Mouse (Mus musculus) midbrain, embryonic 16.5 days (tissue): Measurements from ENCODE around the gene Zfp593. TPM values are rescaled to one million over a fixed set of nuclear protein-coding genes. Genes with fewer than 3 reads are reported as not detected.

Experiments
- ATAC-seq: fragments of 200-750 bp; cut with Nextera tagmentation; 2 replicates; pipeline ENCODE4 v1.8.0; 2017; ENCODE audit warnings: moderate TSS enrichment
- H3K27ac ChIP-seq: fragments of 300-500 bp; sonication (generic); 2 replicates; pipeline ENCODE4 v1.5.1; 2014; ENCODE audit warnings: mild to moderate bottlenecking, low read length, mixed read lengths
- H3K27me3 ChIP-seq: fragments of 300-500 bp; sonication (generic); 2 replicates; pipeline ENCODE4 v1.6.1; 2014; ENCODE audit warnings: low read depth, low read length, mixed read lengths; ENCODE audit not compliant: control insufficient read depth, insufficient read depth
- H3K36me3 ChIP-seq: fragments of 300-500 bp; sonication (generic); 2 replicates; pipeline ENCODE4 v1.6.1; 2014; ENCODE audit warnings: mild to moderate bottlenecking, low read length, moderate library complexity, mixed read lengths; ENCODE audit not compliant: control insufficient read depth, insufficient read depth
- H3K4me1 ChIP-seq: fragments of 300-500 bp; sonication (generic); 2 replicates; pipeline ENCODE4 v1.6.1; 2014; ENCODE audit warnings: mild to moderate bottlenecking, low read length, mixed read lengths; ENCODE audit not compliant: control insufficient read depth, insufficient read depth
- H3K4me2 ChIP-seq: fragments of 300-500 bp; sonication (generic); 2 replicates; pipeline ENCODE4 v1.6.1; 2014; ENCODE audit warnings: mild to moderate bottlenecking, low read length, mixed read lengths
- H3K4me3 ChIP-seq: fragments of 300-500 bp; sonication (generic); 2 replicates; pipeline ENCODE4 v1.5.1; 2014; ENCODE audit warnings: low read depth, mild to moderate bottlenecking, low read length, moderate library complexity, mixed read lengths
- H3K9ac ChIP-seq: fragments of 300-500 bp; sonication (generic); 2 replicates; pipeline ENCODE4 v1.6.1; 2014; ENCODE audit warnings: low read depth, low read length, mixed read lengths
- H3K9me3 ChIP-seq: fragments of 300-500 bp; sonication (generic); replicated peaks from 2 replicates; pipeline ENCODE4 v1.6.1; 2014; ENCODE audit warnings: mild to moderate bottlenecking, low read length, mixed read lengths; ENCODE audit not compliant: control insufficient read depth, poor library complexity, severe bottlenecking
- WGBS: fragments of 180-500 bp; shearing (Covaris S2); extraction: QIAGEN DNeasy Blood & Tissue Kit; methylation state at CpG from one replicate; pipeline ENCODE4 v1.1.7; 2014; 5-methylcytosine and 5-hydroxymethylcytosine counted together
- polyA plus RNA-seq: library from polyadenylated mRNA; unstranded; fragments of >200 nt; fragmentation: Nextera tagmentation; extraction: Ambion mirVana; gene quantifications from 2 replicates; pipeline ENCODE4 v1.2.1, GENCODE M21; 2015

The Zfp593 gene
- polyA plus RNA-seq, 1 experiment from 2014 or later: 13.4 TPM

DNA sequence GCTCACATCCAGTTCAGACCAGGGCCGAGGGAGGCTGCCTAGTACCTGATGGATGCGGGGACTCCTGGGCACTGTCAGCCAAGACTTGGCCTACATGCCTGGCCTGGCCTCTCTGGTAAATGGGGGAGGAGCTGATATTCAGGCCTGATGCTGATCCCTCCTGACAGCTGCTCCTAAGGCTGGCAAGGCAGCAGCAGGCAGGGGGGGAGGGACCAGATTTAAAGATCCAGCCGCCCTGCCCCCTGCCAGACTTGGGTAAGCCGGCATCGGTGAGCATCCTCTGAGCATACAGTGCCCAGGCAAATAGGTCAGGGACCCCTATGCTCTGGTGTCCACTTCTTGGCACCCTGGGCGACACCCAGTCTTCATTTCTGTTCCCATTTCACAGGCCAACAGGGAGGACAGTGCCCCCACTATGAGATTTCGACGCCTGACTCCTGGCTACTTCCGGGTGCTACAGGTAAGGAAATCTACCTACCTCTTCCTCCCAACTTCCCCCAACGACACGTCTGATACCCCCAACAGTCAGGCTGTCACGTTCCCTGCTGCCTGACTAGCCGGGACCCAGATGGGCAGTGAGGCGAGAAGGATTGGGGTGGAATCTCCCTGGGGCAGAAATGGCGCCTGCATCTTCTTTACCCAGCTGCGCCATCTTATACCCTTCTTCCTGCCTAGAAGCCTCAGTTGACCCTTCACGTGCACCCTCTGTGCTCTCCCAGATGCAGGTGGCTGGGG, 1.7 kb downstream of the Zfp593 start, which contains the start of gene E130218I03Rik:
Gene E130218I03Rik, plus strand, starts transcription at position 147 of the 735 bp plus-strand sequence.
- Histone ChIP-seq H3K27ac (no peak within 1 kb of the TSS), H3K4me2 (peak within 1 kb of the TSS; percentile 85), H3K9ac (no peak within 1 kb of the TSS), H3K9me3 (no peaks in the 10 kb centered on the region), H3K4me1 (peaks cover 14% of the 10 kb centered on the region), H3K4me3 (peak within 1 kb of the TSS; percentile 67), H3K27me3 (peaks cover 16% of the 10 kb centered on the region), H3K36me3 (no peaks in the 10 kb centered on the region)
- ATAC-seq: no peak
- WGBS: 92% methylated on average over 17 of the region's 17 CpGs

DNA sequence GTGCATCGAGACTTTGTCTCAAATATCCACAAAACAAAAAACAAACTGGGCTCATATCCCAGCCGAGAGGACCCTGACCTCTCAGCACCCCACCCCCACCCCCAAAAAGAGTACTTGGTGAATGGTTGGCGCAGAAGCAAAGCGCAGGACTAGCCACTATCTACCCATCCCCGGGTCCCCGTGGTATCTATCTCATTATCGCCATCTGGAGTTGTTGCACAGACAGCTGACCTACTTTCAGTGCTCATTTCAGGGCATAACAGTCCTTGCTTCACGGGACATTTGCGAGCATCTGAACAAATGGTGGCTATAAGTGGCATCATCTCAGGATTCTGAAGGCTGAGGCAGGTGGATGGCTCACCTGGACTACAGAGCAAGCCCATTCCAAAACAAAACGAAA, 6.7 kb downstream of the Zfp593 start:
- Histone ChIP-seq H3K4me1 (no peaks in the 10 kb centered on the region), H3K9ac (no peak overlapping the region), H3K4me2 (peak overlapping the region; percentile 5; the same call in 1 of the 2 replicates), H3K9me3 (no peaks in the 10 kb centered on the region), H3K27me3 (peaks cover 11% of the 10 kb centered on the region; the same call in 1 of the 2 replicates), H3K27ac (no peak overlapping the region), H3K36me3 (no peaks in the 10 kb centered on the region), H3K4me3 (no peak overlapping the region)
- ATAC-seq: no peak
- 15% methylated on average over 10 of the region's 10 CpGs for WGBS

DNA sequence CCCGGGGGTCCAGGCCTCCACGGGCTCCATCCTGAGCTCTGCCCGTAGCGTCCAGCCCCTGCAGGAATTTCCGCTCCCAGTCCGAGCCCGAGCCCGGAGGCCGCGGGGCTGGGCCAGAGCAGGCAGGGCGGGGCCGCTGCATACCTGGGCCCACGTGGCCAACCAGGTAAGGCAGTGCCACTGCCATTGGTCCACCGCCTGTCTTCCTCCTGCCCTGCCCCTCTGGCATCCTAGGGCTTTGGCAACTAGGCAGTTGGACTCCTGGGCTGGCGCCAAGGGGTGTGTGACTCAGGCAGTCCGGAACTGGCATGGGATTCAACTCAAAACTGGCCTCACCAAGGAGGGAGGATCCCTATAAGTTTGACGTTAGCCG, 7.1 kb downstream of the Zfp593 start, which contains the start of gene Cnksr1:
Gene Cnksr1, minus strand, starts transcription at position 121 of the 373 bp plus-strand sequence.
- no peak for ATAC-seq
- Histone ChIP-seq H3K36me3 (no peaks in the 10 kb centered on the region), H3K9me3 (no peaks in the 10 kb centered on the region), H3K27me3 (peaks cover 11% of the 10 kb centered on the region; the same call in 1 of the 2 replicates), H3K27ac (no peak within 1 kb of the TSS), H3K4me1 (no peaks in the 10 kb centered on the region), H3K9ac (no peak within 1 kb of the TSS), H3K4me3 (no peak within 1 kb of the TSS), H3K4me2 (peak within 1 kb of the TSS; percentile 5; the same call in 1 of the 2 replicates)
- WGBS: 3% methylated on average over 18 of the region's 18 CpGs

DNA sequence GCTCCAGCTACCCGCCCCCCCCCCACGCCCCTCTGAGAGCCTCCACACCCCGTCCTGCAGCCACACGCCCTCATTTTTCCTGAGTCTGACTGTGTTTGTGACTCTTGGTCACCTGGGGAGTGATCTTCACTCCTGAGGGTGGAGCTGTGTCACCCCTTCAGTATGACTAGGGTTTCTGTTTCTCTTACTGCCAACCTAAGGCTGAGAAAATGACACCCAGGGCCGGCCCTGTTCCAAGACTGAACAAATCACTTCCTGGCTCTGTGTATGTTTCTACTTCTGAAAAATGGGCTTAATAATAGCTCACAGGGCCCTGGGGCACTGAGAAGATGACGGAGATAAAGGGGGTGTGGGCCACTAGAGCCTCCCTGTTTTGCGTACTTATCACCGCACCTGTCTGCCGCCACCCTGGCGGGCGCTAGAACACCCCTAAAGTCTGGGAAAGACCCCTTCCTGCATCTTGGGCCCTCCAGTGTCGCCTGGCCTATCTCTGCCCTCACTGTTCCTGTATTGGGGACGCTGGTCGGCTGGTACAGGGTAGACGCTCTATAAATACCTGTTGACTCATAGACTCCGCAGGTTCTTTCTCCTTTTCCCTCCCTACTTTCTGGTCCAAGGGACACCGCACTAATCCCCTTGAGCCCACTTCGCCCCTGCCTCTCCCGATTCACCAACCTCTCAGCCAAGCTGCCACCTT, 7.7 kb downstream of the Zfp593 start:
- H3K9ac ChIP-seq: no peak overlapping the region
- H3K36me3 ChIP-seq: no peaks in the 10 kb centered on the region
- H3K9me3 ChIP-seq: no peaks in the 10 kb centered on the region
- no peaks in the 10 kb centered on the region for H3K4me1 ChIP-seq
- no peak overlapping the region for H3K27ac ChIP-seq
- H3K4me2 ChIP-seq: peak overlapping the region; percentile 5; the same call in 1 of the 2 replicates
- WGBS: 27% methylated on average over 19 of the region's 19 CpGs
- no peak overlapping the region for H3K4me3 ChIP-seq
- peaks cover 11% of the 10 kb centered on the region; the same call in 1 of the 2 replicates for H3K27me3 ChIP-seq
- no peak for ATAC-seq

DNA sequence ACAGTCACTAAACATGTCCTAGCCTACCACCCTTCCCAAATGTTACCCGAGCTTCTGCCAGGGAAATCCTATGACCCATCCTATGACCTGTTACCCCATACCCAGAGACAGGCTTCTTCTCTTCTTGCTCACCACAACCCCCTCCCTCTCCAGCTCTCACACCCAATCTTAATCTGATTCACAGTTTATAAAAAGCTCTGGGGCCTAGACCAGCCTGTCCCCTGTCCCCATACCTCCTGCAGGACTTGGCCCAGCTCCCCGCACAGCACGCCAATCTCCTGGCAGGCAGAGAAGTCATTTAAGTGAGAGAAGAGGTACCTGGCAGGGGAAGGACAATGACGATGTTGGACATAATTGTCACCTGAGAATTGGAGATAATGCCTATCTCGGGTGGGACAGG, 10.5 kb downstream of the Zfp593 start:
- no peak overlapping the region for H3K4me2 ChIP-seq
- no peak overlapping the region for H3K4me3 ChIP-seq
- H3K27ac ChIP-seq: no peak overlapping the region
- peaks cover 11% of the 10 kb centered on the region; the same call in 1 of the 2 replicates for H3K27me3 ChIP-seq
- H3K9ac ChIP-seq: no peak overlapping the region
- WGBS: 85% methylated on average over 5 of the region's 5 CpGs
- ATAC-seq: no peak
- no peaks in the 10 kb centered on the region for H3K36me3 ChIP-seq
- H3K4me1 ChIP-seq: no peaks in the 10 kb centered on the region
- no peaks in the 10 kb centered on the region for H3K9me3 ChIP-seq

DNA sequence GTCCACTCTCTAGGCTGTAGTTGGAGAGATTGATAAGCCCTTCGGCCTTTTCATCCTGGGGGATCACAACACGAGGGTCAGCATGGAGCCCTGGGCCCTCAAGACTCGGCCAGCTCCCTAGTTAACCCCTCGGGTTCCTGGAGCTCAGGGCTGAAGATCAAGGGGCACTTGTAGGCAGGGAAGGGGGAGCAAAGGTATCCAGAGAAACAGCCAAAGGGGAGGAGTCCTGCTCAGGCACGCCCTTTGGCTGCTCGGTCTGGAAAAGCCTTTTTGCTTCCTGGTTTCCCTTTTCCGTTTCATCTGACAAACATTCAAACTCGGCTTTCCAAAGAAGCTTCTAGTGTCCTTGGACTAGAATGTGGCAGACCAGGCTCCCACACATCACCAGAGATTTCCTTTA, 15.0 kb downstream of the Zfp593 start:
- no peak for ATAC-seq
- Histone ChIP-seq H3K4me3 (no peak overlapping the region), H3K9me3 (no peaks in the 10 kb centered on the region), H3K4me1 (no peaks in the 10 kb centered on the region), H3K4me2 (no peak overlapping the region), H3K27me3 (no peaks in the 10 kb centered on the region), H3K27ac (no peak overlapping the region), H3K9ac (no peak overlapping the region), H3K36me3 (no peaks in the 10 kb centered on the region)
- 36% methylated on average over 8 of the region's 8 CpGs for WGBS

DNA sequence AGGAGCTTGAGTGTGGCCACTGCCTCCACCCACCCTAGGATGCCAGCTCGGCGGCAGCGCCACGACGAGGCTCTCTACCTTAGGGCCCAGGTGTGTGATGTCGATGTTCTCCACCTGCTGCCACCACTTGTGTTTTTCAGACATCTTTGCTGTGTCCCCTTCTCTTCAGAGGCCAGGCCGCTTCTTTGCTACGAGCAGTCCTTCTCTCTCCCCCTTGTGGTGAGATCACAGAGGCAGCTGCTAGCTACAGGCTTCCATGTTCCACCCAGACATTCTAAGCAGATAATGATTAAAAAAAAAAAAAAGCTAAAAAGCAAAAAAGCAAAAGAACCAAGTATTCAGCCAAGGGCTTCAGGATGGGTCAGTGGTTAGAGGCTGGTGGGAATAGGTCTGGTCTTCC, 18.2 kb downstream of the Zfp593 start, which contains the start of gene Catsper4:
Gene Catsper4, minus strand, starts transcription at position 190 of the 400 bp plus-strand sequence.
- Histone ChIP-seq H3K4me2 (no peak within 1 kb of the TSS), H3K27ac (no peak within 1 kb of the TSS), H3K9me3 (no peaks in the 10 kb centered on the region), H3K4me3 (no peak within 1 kb of the TSS), H3K27me3 (no peaks in the 10 kb centered on the region), H3K36me3 (no peaks in the 10 kb centered on the region), H3K9ac (no peak within 1 kb of the TSS), H3K4me1 (no peaks in the 10 kb centered on the region)
- 77% methylated on average over 8 of the region's 8 CpGs for WGBS
- ATAC-seq: no peak

DNA sequence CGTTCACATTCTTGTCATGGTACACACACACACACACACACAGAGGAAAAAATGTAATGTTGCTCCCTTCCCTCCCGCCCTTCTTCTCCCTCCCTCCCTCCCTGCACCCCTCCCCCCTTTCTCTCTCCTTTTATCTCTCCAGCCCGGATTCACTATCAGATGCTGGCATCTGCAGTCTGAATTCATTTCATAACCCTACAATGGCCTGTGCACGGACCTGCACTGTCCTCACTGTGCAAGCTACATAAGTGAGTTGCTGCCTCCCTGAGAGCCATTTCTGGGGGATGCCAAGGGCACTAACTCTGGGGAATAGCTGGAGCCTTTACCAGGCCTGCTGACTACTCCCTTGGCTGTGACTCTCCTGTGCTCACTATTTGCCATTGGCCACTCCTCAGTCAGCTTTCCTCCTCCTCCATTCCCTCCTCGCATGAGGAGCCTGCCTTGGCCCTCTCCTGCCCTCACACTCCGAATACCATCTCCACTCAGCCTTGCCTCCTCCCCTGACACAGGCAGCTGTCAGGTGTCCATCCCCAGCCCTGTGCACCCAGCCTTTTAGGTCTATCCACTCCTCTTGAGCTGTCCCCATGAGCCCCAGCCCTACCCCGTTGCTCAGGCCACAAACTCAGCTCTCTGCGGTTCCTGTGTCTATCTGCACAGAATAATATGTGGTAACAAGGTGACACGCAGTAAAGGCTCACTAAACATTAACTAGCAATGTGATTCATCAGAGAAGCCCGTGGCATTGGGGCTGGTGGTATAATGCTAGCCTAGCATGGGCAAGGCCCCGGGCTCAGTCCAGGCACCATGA, 22.4 kb downstream of the Zfp593 start:
- WGBS: 66% methylated on average over 11 of the region's 11 CpGs
- Histone ChIP-seq H3K4me3 (no peak overlapping the region), H3K27ac (no peak overlapping the region), H3K4me1 (no peaks in the 10 kb centered on the region), H3K36me3 (no peaks in the 10 kb centered on the region), H3K27me3 (no peaks in the 10 kb centered on the region), H3K9me3 (no peaks in the 10 kb centered on the region), H3K9ac (no peak overlapping the region), H3K4me2 (no peak overlapping the region)
- ATAC-seq: no peak
